Mouse (Mus musculus): ENCODE data around the gene Tlx1. TPM values are rescaled to one million over a fixed set of nuclear protein-coding genes. Genes with fewer than 3 reads are reported as not detected.

Tlx1 gene
- total RNA-seq, 1 experiment from 2014 or later, result not detected

DNA sequence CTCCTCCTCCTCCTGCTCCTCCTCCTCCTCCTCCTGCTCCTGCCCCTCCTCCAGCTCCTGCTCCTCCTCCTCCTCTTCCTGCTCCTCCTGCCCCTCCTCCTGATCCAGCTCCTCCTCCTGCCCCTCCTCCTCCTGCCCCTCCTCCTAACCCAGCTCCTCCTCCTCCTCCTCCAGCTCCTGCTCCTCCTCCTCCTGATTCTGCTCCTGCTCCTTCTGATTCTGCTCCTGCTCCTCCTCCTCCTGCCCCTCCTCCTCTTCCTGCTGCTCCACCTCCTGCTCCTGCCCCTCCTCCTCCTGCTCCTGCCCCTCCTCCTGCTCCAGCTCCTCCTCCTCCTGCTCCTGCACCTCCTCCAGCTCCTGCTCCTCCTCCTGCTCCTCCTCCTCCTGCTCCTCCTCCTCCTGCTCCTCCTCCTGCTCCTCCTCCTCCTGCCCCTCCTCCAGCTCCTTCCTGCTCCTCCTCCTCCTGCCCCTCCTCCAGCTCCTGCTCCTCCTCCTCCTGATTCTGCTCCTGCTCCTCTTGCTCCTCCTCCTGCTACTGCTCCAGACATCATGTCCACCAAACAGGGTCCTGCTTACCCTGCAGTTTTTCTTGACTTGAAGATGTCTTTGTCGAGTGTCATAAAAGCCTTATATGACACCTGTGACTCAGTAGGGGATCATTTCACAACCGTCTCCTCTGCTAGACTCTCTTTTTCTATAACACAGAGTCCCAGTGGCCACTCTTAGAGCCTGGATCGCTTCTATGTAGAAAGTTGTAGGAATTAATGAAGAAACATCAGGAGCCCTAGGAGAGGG, 55.0 kb downstream of the Tlx1 start:
- ATAC-seq (replicated peaks in 1 of 2; ENCODE audit: insufficient read depth in 1 of 2, low FRiP score in 2 of 2, low TSS enrichment in 1 of 2, low read depth in 1 of 2, poor library complexity in 2 of 2, severe bottlenecking in 2 of 2), result no peak

Other genes starting within 250 kb of the Tlx1 start
- 59.2 and 61.2 TPM in 2 replicates for gene Slf2, start 219.5 kb upstream of the Tlx1 start, total RNA-seq (2017)
- 0.19 and 2.2 TPM in 2 replicates for gene Sema4g, start 161.6 kb upstream of the Tlx1 start, total RNA-seq (2017)
- gene Twnk, start 145.0 kb upstream of the Tlx1 start, total RNA-seq (2017), result 26.6 and 31.0 TPM in 2 replicates
- 14.6 and 25.5 TPM in 2 replicates for gene Mrpl43, start 144.2 kb upstream of the Tlx1 start, total RNA-seq (2017)
- gene Lzts2, start 136.3 kb upstream of the Tlx1 start, total RNA-seq (2017), result 25.8 and 29.3 TPM in 2 replicates
- gene Pdzd7, start 105.0 kb upstream of the Tlx1 start, total RNA-seq (2017), result not detected in 2 replicates
- gene Sfxn3, start 103.2 kb upstream of the Tlx1 start, total RNA-seq (2017), result 12.0 and 16.0 TPM in 2 replicates
- gene Kazald1, start 75.4 kb upstream of the Tlx1 start, total RNA-seq (2017), result 0.45 and 1.4 TPM in 2 replicates
- not detected in 2 replicates for gene Lbx1, start 85.1 kb downstream of the Tlx1 start, total RNA-seq (2017)
- 23.5 and 29.0 TPM in 2 replicates for gene Btrc, start 213.1 kb downstream of the Tlx1 start, total RNA-seq (2017)

Data from hematopoietic stem cell, adult 5-6 weeks (primary cell).